In genomic region chr11:92769936-92770335, GRCm38 (mm10) we compare ENCODE assay signal across 21 mouse cellular contexts.
DNase-seq lines count a peak whose midpoint lies in the region; ATAC-seq and TF ChIP-seq lines count a peak whose summit lies in the region.
"Had no signal": no experiment of that assay in that cellular context is flagged by ENCODE, and none has a peak within 500 bp of the region (broad histone marks: within the 10 kb centered on the region; RNA-seq: fewer than 3 reads in every experiment).

No protein-coding gene starts in this region.

- peak; percentile 16; the same call in 1 of the 2 replicates for TF ChIP-seq CTCF in stomach, postnatal 0 days (IDR thresholded peaks at IDR 0.05; ENCODE audit: low read depth)

- H3K4me1 ChIP-seq in stomach, postnatal 0 days (replicated peaks; ENCODE audit: control insufficient read depth, insufficient read depth): no peaks in the 10 kb centered on the region
- H3K4me1 ChIP-seq: embryonic facial prominence, embryonic 15.5 days; heart, embryonic 10.5 days; limb, embryonic 10.5 days had no signal

- H3K4me2 ChIP-seq in stomach, postnatal 0 days (replicated peaks; ENCODE audit: low read depth): no peak overlapping the region
- H3K4me2 ChIP-seq: embryonic facial prominence, embryonic 15.5 days; hindbrain, embryonic 15.5 days; neural tube, embryonic 13.5 days had no signal

- no peak overlapping the region for H3K4me3 ChIP-seq in stomach, postnatal 0 days (ENCODE audit: low read depth, low read length)
- H3K4me3 ChIP-seq: embryonic facial prominence, embryonic 15.5 days; heart, embryonic 10.5 days; hindbrain, embryonic 15.5 days; limb, embryonic 10.5 days; neural tube, embryonic 13.5 days had no signal

- no peak overlapping the region for H3K9ac ChIP-seq in stomach, postnatal 0 days (ENCODE audit: low read length)
- H3K9ac ChIP-seq: embryonic facial prominence, embryonic 15.5 days; forebrain, postnatal 0 days; hindbrain, embryonic 15.5 days; neural tube, embryonic 13.5 days had no signal

- ATAC-seq in stomach, postnatal 0 days (ENCODE audit: low FRiP score, low TSS enrichment): no peak
- ATAC-seq: forebrain, postnatal 0 days had no signal

- no peaks in the 10 kb centered on the region for H3K9me3 ChIP-seq in stomach, postnatal 0 days (ENCODE audit: control insufficient read depth, low read length)
- H3K9me3 ChIP-seq: embryonic facial prominence, embryonic 15.5 days; heart, embryonic 10.5 days; hindbrain, embryonic 15.5 days; limb, embryonic 10.5 days; neural tube, embryonic 13.5 days had no signal

- TF ChIP-seq EP300 in stomach, postnatal 0 days (optimal IDR thresholded peaks at IDR 0.05): no peak

- H3K36me3 ChIP-seq in stomach, postnatal 0 days (ENCODE audit: control insufficient read depth, insufficient read depth, low read length): no peaks in the 10 kb centered on the region
- H3K36me3 ChIP-seq: embryonic facial prominence, embryonic 15.5 days; heart, embryonic 10.5 days; hindbrain, embryonic 15.5 days; limb, embryonic 10.5 days; neural tube, embryonic 13.5 days had no signal

- DNase-seq in kidney, postnatal 10 days: peak; percentile 3
- DNase-seq in kidney, postnatal 4 days: no peak
- peak; percentile 43 to 55 for DNase-seq in cerebellum, adult 18-20 months
- DNase-seq in cerebellum, adult 9-11 months: peak; percentile 18
- DNase-seq in stomach, postnatal 0 days (ENCODE audit: low spot score): no peak
- no peak for DNase-seq in gastrocnemius, postnatal 25 days
- no peak for DNase-seq in heart, adult 18-20 months
- DNase-seq: adrenal gland, postnatal 10 days; forebrain, postnatal 0 days; heart, postnatal 4 days; kidney, adult 9 months; lung, postnatal 4 days; midbrain, embryonic 14.5 days; retina, postnatal 1 day; thymus, adult 2 months; thymus, postnatal 4 days had no signal

- WGBS in stomach, postnatal 0 days: 87% methylated on average over 4 of the region's 4 CpGs

- no peaks in the 10 kb centered on the region for H3K27me3 ChIP-seq in stomach, postnatal 0 days (ENCODE audit: control insufficient read depth, insufficient read depth, low read length)
- H3K27me3 ChIP-seq: embryonic facial prominence, embryonic 15.5 days; hindbrain, embryonic 15.5 days; neural tube, embryonic 13.5 days had no signal

- no peak overlapping the region for H3K27ac ChIP-seq in stomach, postnatal 0 days (replicated peaks)
- H3K27ac ChIP-seq: embryonic facial prominence, embryonic 15.5 days; heart, embryonic 10.5 days; hindbrain, embryonic 15.5 days; limb, embryonic 10.5 days; neural tube, embryonic 13.5 days had no signal

Comparison
In these comparisons a context has a peak if more than half of its experiments do, and no peak if none do; other contexts are left out.
1. DNase-seq: peak in kidney, postnatal 10 days (single experiment), cerebellum, adult 18-20 months (2 of 2) and cerebellum, adult 9-11 months (single experiment); none in kidney, postnatal 4 days (0 of 2), stomach, postnatal 0 days (single experiment), gastrocnemius, postnatal 25 days (single experiment) and heart, adult 18-20 months (0 of 2).